Mouse (Mus musculus): ENCODE measurements around the gene Pard3. TPM values are rescaled to one million over a fixed set of nuclear protein-coding genes. Genes with fewer than 3 reads are reported as not detected.

Gene Pard3
- total RNA-seq, 1 experiment from 2014 or later = 0.93 TPM

DNA sequence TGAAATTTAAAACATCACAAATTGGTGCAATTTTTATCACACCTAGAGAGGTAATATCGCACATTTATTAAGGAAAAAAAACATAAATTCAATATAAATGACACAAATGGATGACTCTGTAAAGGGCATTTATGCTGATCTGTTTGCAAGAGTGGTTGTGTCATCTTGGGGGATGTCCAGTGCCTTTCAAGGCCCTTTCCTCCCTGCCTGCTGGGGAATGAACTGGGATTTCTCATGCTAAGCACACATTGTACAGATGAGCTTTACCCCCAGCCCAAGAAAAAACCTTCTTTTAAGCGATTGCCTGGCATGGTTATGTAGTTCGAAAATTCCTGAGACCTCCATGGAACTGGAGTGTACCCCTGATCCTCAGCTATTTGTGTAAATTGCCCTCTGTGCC lies 280.7 kb downstream of the Pard3 start:
- no peak for ATAC-seq (ENCODE audit: extremely low read depth, insufficient number of reproducible peaks, low FRiP score, poor library complexity, severe bottlenecking)

DNA sequence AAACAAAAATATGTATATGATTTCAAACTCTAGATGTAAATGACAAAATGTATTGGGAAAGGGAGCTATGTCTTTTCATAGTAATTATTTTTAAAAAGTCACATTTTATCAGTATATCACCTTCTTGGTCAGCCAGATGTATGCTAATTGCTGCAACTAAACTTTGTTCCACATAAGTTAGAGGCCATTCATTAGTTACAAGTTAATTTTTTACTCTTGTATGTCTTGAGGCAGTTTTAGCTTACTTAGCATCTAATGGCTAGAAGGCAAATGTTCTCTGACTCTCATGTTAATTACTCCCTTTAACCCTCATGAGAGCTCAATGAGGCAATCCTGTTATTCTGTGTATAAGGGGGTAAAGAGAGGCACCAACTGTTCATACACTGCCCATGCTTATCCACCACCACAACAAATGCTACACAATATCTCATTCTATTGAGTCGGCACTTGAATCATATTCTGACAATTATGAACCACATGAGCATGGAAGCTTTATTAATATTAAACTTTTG lies 282.3 kb downstream of the Pard3 start:
- ATAC-seq (ENCODE audit: extremely low read depth, insufficient number of reproducible peaks, low FRiP score, poor library complexity, severe bottlenecking) = no peak

DNA sequence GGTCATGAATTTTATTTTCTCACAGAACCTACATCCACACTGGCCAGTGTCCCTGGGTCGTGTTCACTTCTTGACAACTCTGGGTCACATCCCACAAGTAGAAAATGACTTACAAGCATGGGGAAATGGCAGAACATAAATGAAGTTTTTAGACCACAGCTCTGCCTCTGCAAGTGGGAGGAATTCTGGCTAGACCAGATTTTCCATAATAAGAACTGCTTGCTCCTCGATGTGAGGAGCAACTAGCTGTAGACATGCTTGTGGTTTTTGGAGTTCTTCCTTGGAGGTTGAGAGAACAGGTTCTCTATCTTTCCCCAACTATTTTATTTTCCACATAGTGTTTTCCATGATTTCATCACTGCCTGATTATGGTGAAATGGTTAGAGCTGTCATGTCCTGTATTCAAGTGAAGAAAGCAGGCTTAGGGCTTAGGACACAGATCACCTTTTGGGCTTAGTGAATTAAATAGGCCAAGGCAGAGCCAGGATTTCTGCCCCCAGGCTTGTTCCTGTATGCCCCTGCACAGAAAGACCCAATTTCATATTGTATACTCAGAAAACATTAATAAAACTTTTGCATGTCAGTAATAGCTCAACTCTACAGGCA lies 284.3 kb downstream of the Pard3 start:
- ATAC-seq (ENCODE audit: extremely low read depth, insufficient number of reproducible peaks, low FRiP score, poor library complexity, severe bottlenecking) = no peak

GRCm38 (mm10) chr8:127361796-127362195 lies 298.1 kb downstream of the Pard3 start:
- ATAC-seq (ENCODE audit: extremely low read depth, insufficient number of reproducible peaks, low FRiP score, poor library complexity, severe bottlenecking) = no peak

- ATAC-seq (ENCODE audit: extremely low read depth, insufficient number of reproducible peaks, low FRiP score, poor library complexity, severe bottlenecking) = no peak
These were observed 304.7 kb downstream of the Pard3 start for GRCm38 (mm10) chr8:127368347-127368746.

DNA sequence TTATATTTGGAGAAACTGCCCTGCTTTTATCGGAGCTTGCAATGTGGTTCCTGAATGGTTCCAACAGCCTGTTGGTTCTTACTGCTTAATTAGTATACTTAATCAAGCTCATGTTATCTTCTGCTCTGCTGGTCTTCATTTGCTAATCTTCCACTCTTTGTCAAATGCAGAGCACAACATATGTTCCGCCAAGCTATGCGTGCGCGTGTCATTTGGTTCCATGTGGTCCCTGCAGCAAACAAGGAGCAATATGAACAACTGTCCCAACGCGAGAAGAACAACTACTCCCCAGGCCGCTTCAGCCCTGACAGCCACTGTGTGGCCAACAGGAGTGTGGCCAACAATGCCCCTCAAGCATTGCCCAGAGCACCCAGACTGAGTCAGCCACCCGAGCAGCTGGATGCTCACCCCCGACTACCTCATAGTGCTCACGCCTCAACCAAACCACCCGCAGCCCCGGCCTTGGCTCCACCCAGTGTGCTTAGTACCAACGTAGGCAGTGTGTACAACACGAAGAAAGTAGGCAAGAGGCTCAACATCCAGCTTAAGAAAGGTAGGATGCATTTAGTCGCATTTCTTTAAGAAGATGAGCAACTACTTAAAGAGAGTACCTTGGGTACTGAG lies 307.7 kb downstream of the Pard3 start:
- no peak for ATAC-seq (ENCODE audit: extremely low read depth, insufficient number of reproducible peaks, low FRiP score, poor library complexity, severe bottlenecking)

GRCm38 (mm10) chr8:127377775-127378174 lies 314.1 kb downstream of the Pard3 start:
- no peak for ATAC-seq (ENCODE audit: extremely low read depth, insufficient number of reproducible peaks, low FRiP score, poor library complexity, severe bottlenecking)

GRCm38 (mm10) chr8:127378994-127379858 lies 315.5 kb downstream of the Pard3 start:
- no peak for ATAC-seq (ENCODE audit: extremely low read depth, insufficient number of reproducible peaks, low FRiP score, poor library complexity, severe bottlenecking)

GRCm38 (mm10) chr8:127381259-127381658 lies 317.6 kb downstream of the Pard3 start:
- no peak for ATAC-seq (ENCODE audit: extremely low read depth, insufficient number of reproducible peaks, low FRiP score, poor library complexity, severe bottlenecking)

DNA sequence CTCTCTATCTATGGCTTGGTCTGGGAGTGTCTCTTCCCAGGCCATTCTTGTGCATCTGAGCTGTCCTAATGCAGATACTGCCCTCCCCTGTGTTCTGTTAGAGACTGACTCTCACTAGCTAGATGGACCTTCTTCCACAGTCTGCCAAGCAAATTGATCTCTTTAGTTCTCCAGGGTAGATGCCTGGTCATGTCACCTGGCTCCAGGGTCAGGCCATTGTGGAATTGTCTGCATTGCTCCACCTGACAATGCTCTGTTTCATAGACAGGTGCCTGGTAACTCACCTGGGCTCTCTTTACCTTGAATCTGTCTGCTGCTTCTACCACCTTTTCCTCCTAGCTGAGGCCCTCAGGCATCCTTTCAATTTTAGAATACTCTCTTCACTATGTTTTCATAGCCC lies 329.0 kb downstream of the Pard3 start:
- no peak for ATAC-seq (ENCODE audit: extremely low read depth, insufficient number of reproducible peaks, low FRiP score, poor library complexity, severe bottlenecking)

- no peak for ATAC-seq (ENCODE audit: extremely low read depth, insufficient number of reproducible peaks, low FRiP score, poor library complexity, severe bottlenecking)
These were observed 331.8 kb downstream of the Pard3 start for GRCm38 (mm10) chr8:127395488-127395887.

DNA sequence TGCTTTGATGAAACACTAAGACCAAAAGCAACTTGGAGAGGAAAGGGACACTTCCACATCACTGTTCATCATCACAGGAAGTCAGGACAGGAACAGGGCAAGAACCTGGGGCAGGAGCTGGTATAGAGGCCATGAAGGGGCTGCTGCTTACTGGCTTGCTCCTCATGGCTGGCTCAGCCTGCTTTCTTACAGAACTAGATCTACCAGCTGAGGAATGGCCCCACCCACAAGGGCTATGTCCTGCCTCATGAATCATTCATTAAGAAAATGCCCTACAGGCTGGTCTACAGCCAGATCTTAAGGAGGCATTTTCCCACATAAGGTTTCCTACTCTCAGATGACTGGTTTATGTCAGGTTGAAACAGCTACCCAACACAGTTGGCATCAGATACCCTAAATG lies 342.1 kb downstream of the Pard3 start:
- ATAC-seq (ENCODE audit: extremely low read depth, insufficient number of reproducible peaks, low FRiP score, poor library complexity, severe bottlenecking) = no peak

DNA sequence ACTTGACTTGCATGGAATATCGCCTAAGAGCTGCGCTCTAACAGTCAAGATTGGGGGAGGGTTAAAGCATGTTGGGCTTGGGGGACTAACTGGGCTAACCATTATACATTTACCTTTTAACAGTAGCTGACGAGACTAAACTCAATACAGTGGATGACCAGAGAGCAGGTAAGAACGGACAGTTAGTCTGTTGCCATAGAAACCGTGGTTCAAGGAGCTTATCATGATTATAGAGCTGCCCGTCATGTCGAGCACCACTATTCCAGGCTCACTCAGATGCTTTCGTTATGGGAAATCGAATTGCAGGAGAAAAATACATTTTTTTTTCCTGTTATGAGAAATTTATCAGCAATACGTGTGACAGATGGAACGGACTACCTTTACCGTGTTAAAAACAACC lies 346.9 kb downstream of the Pard3 start:
- ATAC-seq (ENCODE audit: extremely low read depth, insufficient number of reproducible peaks, low FRiP score, poor library complexity, severe bottlenecking) = no peak

DNA sequence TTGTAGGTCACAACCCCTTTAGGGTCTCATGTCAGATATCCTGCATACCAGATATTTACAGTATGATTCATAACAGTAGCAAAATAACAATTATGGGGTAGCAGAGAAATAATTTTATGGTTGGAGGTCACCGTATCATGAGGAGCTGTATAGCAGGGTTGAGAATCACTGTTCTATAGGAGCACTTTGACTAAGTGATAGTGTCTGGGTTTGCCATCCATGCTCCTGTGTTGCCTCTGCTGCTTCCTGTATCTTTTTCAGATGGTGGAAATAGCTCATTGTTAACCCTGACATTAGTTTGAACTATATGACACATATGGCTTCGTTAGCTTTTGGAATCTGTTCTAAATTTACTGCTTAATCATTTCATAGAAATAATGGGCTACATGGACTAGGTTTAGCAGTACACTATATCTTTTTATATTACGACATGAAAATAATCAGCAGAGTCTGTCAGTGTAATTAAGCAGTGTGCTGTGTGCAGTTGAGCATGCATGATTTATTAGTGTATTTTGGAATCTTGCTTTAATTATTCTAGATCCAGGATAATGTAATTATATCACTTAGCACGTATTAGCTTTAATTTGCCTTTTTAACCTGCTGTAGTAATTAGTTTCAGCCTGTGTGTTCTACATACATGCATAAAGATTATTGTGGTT lies 347.6 kb downstream of the Pard3 start:
- no peak for ATAC-seq (ENCODE audit: extremely low read depth, insufficient number of reproducible peaks, low FRiP score, poor library complexity, severe bottlenecking)

GRCm38 (mm10) chr8:127423021-127423420 lies 359.3 kb downstream of the Pard3 start:
- ATAC-seq (ENCODE audit: extremely low read depth, insufficient number of reproducible peaks, low FRiP score, poor library complexity, severe bottlenecking) = no peak

GRCm38 (mm10) chr8:127424211-127424916 lies 360.7 kb downstream of the Pard3 start:
- no peak for ATAC-seq (ENCODE audit: extremely low read depth, insufficient number of reproducible peaks, low FRiP score, poor library complexity, severe bottlenecking)

DNA sequence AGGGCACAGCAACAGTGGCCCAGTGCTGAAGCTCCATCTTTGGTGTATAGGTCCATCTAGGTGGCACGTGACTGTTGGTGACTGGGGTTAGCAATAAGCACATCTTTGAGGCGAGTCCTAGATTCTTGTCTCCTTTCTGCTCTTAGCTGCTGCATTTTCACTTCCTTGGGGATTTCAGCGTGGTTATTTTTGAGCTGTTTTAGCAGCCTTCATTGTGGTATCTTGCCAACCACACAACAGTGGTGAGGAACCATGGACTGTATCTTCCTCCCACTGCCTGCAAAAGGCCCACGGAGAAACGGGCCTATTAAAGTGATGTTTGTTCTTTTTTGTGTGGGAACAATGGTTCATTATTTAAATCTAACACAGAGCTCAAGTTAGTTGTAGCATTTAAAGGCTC lies 363.2 kb downstream of the Pard3 start:
- no peak for ATAC-seq (ENCODE audit: extremely low read depth, insufficient number of reproducible peaks, low FRiP score, poor library complexity, severe bottlenecking)

DNA sequence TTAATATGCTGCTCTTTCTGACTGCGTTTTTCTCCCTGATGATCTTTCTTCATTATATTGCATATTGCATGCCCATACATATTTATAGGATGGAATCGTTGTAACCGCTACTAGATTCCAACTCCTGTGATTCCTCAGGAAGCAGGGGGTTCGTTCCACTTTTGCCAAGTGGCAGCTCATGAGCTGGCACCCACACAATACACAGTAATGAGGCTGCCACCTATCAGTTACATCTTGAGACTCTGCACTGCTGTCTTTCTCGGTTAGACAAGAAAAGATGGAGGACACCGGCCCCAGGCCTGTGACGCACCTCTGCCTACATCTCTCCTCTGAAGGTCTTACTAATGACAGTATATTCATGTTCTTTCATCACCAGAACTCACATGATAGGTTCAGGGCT lies 364.3 kb downstream of the Pard3 start:
- ATAC-seq (ENCODE audit: extremely low read depth, insufficient number of reproducible peaks, low FRiP score, poor library complexity, severe bottlenecking) = no peak

GRCm38 (mm10) chr8:127431236-127431635 lies 367.5 kb downstream of the Pard3 start:
- ATAC-seq (ENCODE audit: extremely low read depth, insufficient number of reproducible peaks, low FRiP score, poor library complexity, severe bottlenecking) = no peak

All from neutrophil, adult 5-6 weeks (primary cell).